Mouse (Mus musculus) CD4-positive helper T cell, adult 2 months (primary cell): ENCODE results near the gene Amotl1.

Source experiments
- DNase-seq: peaks from one replicate; pipeline ENCODE4 v3.0.0-alpha.2; 2012; ENCODE audit warnings: low read depth, missing footprints, low spot score

Amotl1 gene

DNA sequence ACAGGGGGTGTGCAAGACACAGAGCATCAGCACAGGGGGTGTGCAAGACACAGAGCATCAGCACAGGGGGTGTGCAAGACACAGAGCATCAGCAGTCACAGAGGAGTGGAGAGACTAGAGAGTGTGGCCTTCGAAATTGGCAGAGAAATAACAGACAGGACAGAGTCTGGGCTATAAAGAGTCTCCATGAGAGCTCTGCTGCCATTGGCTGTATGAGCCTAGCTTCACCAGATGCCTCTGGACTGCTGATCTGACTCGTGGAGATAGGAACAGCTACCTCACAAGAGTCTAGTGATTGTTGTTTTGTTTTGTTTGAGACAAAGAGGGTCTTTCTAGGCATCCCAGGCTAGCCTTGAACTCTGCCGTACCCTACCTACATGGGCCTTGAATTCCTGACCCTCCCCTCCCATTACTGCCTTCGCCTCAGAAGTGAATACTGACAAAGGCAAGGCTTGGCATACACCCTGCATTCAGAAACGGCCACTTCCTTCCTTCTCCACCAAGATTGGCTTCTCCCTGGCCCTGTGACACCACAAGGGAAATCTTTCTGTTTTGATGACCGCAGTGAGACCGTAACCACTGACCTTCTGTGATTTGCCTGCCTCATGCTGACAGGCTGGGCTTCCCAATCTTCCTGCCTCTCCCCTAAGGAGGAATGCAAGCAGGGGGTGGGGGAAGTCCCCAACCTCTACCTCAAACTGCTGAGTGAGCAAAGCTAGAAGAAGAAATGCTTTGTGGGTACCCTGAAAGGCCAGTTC, 3.4 kb downstream of the Amotl1 start:
- DNase-seq = peak; percentile 64

DNA sequence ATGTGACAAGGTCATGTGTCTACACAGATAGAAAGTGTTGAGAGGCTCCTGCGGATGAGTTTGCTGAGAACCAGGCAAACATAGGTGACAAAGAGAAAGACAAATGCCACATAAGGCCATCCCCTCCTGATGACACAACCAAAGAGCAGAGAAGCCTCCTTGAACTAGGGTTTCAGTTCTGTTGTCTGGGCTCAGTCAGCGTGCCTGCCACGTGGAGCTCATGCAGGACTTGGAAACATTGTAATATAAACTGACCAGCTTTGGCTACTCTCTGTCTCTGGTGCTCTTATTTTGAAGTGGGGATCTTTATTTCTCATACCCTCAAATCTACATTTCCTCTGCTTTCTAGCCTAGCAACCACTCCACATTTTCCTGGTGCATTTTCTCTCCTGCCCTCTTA, 8.6 kb downstream of the Amotl1 start:
- no peak for DNase-seq

GRCm38 (mm10) chr9:14635551-14635950, 9.3 kb downstream of the Amotl1 start:
- no peak for DNase-seq

- DNase-seq = no peak
Measured at GRCm38 (mm10) chr9:14634155-14634554, 10.7 kb downstream of the Amotl1 start.

DNA sequence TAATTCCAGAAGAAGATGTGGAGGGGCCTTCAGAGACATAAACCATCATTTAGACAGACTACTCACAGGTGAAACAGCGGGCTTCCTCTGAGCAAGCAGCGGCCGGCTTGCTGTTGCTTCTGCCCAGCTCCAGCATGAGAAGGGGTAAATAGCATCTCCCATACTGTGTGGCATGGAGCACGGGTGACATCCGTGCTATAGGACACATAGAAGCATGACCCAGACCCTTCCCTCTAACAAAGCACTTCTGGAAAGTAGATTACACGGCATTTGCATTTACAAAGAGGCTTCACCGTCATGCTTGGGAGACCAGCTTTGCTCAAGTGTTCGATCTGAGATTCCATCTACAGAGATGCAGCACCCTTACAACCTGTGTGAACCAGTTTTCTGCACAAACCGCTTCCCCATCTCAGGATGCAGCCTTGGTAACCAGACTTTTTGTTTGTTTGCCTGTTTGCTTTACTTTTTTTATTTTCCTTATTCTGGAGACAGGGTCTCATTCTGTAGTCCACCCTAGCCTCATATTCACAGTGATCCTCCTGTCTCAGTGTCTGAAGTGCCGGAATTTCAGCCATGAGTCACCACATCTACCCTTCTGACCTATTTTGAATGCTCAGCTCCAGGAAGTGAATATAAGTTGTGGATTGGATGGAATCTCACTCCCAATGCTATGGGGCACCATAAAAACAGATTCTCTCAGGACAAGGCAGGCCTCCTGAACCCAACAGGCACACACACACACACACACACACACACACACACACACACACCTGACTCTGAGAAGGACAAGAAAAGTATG, 12.3 kb downstream of the Amotl1 start:
- no peak for DNase-seq

DNA sequence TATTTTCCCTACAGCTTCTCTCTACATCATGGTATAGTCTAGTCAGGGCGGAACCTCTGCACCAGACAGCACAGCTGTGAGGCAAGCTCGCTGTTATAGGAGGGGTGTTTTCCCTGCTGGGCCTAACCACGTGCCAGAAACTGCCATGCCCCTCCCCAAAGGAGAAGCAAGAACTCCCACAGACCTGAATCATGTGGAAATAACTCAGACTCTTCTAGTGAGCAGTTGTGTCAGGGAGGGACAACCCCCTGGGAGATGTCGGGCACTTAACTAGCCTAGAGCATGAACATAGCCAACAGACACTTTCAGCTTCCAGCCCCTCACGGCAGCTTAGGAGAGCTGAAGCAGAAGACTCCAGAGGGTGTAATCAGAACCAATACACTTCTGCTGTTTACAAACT, 13.1 kb downstream of the Amotl1 start:
- no peak for DNase-seq

GRCm38 (mm10) chr9:14627525-14627924, 17.3 kb downstream of the Amotl1 start:
- DNase-seq = no peak

GRCm38 (mm10) chr9:14625961-14626360, 18.9 kb downstream of the Amotl1 start:
- no peak for DNase-seq

DNA sequence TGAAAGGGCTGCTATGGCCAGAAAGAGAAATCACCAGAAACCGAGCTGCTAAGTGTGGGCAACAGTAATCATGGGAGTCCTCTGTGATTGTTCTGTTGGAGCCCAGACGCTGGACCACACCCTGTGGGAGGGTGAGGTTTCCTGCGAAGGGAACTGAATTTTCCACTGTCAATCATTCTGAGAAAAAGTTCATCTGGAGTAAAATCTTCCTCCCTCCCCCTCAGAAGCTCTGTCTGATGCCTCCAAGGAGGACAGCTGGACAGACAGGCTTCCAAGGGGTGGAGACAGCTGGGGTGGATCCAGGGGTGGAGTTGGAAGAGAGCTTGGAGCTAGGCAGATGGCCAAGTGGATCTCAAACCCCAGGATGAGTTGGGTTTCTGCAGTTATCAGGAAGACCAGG, 19.8 kb downstream of the Amotl1 start:
- peak; percentile 34 for DNase-seq

- DNase-seq = no peak
Measured at GRCm38 (mm10) chr9:14623928-14624327, 20.9 kb downstream of the Amotl1 start.

GRCm38 (mm10) chr9:14623250-14623649, 21.6 kb downstream of the Amotl1 start:
- no peak for DNase-seq

GRCm38 (mm10) chr9:14622848-14623247, 22.0 kb downstream of the Amotl1 start:
- DNase-seq = no peak

GRCm38 (mm10) chr9:14620107-14620506, 24.7 kb downstream of the Amotl1 start:
- no peak for DNase-seq

DNA sequence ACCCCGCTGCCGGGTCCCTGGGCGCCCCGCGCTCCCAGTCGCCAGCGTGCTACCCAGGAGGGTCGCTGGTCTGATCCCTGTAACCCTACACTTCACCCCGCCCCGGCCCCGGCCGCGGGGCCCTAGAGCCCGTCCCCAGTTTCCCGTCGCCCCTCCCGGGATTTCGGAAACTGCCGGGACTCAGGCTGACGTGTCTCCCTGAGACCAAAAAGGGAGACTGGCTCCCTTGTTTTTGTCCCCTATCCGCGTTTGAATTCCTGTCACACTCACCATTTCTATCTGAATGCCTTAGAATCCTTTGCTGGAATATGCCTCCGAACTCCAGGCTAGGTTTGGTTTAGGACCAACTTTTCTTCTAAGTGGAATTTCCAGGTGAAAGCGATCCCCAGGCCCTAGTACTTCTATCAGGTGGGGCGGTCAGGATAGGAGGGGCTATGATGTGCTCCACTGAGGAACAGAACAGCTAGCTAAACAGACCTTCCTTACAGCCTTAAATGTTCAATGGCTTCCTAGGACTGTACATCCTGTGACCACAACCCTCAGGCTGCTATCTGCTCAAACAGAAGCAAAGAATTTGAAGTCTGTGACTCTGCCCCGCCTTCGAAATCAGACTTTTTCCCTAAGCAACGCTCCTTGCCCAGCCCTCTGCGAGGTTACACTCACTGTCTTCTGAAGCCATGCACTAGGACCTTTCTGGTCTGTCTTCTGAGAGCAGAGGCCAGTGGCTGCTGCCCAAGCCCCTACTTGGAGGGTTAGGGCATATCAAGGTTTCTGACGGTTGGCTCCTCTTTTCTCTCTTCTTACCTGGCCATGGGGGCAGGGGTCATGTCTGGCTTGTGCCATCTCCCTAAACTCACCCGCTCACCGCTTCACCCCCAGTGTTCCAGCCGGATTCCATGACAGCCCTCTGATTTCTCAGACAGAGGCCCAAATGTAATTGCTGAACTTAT, 29.6 kb downstream of the Amotl1 start:
- DNase-seq = no peak

DNA sequence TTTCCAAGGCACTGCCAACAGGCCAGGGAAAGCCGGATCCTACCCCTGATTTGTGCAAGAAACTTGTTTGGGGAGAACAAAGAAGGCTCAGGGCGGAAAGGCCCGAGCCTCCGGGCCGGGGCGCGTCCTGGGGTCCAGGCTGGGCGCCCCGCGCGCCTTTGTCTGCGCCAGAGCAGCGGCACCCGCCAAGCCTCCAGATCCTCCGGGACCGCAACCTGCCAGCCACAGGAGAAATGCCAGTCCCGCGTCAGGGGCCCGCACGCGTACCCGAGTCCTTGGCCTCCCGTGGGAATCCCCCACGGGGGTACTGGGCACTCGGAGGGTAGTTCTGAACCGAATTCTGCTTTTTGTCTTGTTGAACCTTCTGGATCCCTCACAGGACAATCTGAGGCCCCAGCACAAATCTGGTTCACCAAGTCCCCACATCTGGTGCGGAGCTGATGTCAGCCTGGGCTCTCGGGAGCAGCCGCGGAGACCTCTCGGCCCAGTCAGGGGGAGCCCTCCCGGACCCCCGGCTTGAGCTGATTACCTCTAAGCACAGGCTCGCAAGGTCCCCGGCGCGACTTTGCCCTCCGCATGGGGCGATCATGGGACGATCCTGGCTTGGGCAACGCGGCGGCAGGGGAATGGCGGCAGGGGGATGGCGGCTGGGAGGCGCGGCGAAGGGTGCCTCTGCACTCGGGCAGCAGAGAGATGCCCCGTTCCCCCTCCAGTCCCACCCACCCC, 30.5 kb downstream of the Amotl1 start:
- DNase-seq = no peak

GRCm38 (mm10) chr9:14613308-14614204, 31.3 kb downstream of the Amotl1 start:
- DNase-seq = no peak

GRCm38 (mm10) chr9:14612588-14612987, 32.3 kb downstream of the Amotl1 start:
- DNase-seq = no peak

DNA sequence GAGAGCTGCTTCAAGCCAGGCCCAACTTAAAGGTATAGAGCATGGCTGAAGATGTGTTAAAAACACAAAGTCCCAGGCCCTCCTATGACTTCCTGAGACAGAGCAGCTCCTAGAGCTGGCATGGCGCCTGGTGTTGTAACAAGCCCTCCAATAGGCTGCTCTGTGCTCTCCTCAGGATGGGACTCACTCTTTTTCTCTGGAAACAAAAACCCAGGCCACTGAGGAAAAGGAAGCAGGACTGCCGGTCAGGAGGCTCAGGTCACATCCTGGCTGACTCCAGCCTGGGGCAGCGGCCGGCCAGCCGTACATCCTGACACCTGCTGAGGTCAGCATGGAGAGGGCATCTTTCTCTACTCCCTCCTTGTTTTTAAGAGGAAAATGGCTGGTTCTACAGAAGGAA, 36.3 kb downstream of the Amotl1 start:
- DNase-seq = no peak

DNA sequence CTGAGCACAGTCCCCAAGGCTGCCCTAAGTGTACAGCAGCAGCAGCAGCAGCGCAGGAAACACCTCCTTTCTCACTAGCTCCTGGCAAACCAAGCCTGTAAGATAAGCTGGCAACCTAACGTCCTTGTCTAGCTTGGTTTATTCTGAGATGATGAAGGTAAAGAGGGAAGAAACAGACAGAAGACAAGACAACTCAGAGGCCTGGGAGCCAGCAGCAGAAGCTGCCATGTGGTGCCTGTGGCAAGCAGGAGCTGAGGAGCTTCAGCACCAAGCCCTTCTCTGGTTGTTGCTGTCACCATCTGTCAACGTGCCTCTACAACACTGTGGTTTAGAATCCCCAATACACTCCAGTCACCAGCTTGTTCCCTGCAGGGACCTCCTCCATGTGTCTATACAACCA, 37.4 kb downstream of the Amotl1 start:
- DNase-seq = no peak

- no peak for DNase-seq
Measured at GRCm38 (mm10) chr9:14605992-14606391, 38.9 kb downstream of the Amotl1 start.
